Mouse (Mus musculus): ENCODE results near the gene Mmgt2. TPM values are rescaled to one million over a fixed set of nuclear protein-coding genes. Genes with fewer than 3 reads are reported as not detected.
"Not testable (repeated sequence)": the region's sequence is repeated elsewhere in the genome, so short reads cannot be mapped to it uniquely, and the experiment has no call there.

Gene Mmgt2
- total RNA-seq, 2 experiments from 2014 or later = 18.1 to 19.6 TPM

DNA sequence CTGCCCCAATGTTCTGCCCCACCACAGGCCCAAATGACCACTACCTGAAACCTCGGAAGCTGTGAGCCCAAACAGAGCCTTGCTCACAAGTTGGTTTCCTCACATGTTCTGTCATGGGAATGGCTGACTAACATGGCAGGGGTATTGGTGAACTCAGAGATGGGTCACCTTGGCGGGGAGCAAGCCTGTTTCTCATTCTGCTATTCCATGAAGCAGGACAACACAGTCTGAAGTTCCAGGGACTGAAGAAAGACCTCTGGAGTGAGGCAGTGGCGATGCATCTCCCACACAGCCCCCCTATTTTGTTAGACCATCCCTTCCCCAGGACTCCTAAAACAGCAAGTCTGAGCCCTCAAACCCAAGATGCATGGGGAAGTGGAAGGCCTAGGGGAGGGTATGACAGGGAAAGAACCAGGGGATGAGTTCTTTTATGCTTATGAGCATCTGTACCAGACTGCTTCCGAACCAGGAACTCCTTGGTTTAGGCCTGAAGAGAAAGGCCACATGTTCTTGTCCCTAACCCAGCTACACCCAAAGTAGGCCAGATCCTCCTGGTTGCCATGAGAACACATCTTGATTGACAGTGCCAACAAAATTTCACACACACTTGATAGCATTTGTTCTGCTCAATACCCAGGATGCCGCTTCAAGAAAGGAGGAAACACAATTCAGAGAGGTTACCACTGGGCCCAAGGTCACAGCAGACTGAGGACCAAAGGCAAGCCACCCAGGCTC is 3.7 kb upstream of the Mmgt2 start:
- no peak for DNase-seq
- intact Hi-C loops (cut with DNase I) = loop anchor here (5.0 kb wide), 1 partner anchor 32 kb away; no protein-coding TSS in a partner anchor

DNA sequence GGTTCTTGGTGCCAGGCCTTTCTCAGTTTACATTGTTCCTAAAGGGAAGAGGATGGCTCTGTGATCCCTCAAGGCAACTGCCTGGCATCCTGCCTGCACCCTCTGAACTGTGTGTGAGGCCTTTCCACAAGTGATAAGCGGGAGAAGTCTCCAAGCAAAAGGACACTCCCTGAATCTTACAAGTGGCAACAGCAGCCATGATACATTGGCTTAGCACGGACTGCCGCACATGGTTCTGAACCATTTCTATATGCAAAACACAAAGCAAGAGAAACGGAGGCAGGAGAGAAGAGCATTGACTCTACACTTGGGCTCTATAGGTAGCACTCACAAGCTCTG is 3.2 kb upstream of the Mmgt2 start:
- intact Hi-C loops (cut with DNase I) = loop anchor here (5.0 kb wide), 1 partner anchor 33 kb away; no protein-coding TSS in a partner anchor
- no peak for DNase-seq

DNA sequence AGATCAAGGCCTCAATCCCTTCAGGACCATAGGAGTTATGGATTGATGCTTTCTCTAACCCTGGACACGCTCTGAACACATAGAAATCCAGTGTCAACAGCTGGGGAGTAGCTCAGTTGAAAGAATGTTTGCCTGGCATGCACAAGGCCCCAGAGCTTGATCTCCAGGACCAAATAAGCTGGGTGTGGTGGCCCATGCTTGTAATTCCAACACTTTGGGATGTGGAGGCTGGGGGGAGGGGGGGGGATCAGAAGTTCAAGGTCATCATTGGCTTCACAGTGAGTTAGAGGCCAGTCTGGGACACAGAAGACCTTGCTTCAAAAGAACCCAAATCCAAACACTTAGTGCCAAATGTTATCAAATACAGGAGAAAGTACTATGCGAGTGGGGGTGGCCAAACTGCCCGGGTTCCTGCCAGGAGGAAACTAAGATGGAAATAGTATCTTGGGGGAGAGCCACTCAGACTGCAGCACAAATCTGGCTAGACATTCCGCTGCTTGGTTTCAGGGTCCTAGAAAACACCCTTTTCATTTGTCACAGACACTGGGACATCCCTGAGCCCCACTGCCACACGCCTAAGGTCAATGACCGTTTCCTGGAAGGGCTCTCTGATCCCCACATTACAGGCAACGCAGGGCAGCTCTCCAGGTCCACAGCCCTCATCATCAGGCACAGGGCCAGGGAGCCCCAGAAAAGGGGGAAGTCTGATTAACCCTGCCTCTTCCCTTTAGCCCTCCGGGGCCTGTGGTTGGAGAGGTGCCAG is 2.6 kb upstream of the Mmgt2 start:
- intact Hi-C loops (cut with DNase I) = loop anchor here (5.0 kb wide), 1 partner anchor 34 kb away; no protein-coding TSS in a partner anchor
- peak; percentile 71 for DNase-seq

DNA sequence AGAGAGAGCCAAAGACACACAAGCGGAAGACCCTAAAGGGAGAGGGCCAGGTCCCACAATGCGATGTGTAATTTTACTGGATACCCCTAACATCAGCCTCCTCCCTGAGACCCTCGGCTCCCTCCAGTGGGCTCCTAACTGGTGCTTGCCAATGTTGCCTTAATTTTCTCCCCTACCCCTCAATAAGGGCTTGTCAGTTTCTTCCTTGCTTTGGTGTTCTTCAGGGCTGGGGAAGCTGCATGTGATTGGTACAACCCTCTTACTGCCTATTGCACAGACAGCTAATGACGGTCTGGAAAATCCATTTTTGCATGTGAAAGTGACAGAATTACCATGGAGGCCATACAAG is 2.0 kb upstream of the Mmgt2 start:
- intact Hi-C loops (cut with DNase I) = loop anchor here (5.0 kb wide), 1 partner anchor 34 kb away; no protein-coding TSS in a partner anchor
- no peak for DNase-seq

DNA sequence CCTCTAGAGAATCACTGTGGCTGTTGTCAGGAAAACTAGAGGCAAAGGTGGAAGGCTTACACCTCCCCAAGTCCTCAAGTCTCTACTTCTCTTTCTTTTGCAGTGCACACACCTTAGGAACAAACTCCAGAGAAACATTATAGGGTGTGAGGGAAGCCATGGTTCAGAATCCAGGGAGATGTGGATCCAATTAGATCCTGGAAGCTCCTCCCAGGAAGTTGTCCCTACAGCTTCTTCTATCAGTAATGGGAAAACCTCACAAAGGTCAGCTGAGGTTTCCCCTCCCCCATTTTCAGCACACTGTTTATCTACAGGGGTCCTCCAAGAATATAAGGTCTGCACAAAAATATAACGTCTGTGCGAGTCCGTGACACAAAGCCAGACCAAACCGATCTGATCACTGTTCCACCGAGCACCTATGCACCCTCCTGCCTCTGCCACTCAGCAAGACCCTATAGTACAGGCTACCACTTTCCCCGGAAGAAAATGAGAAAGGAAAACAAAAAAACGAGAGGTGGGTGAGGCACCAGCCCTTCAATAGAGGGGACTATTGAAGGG is 1.4 kb upstream of the Mmgt2 start:
- DNase-seq = no peak
- intact Hi-C loops (cut with DNase I) = loop anchor here (5.0 kb wide), 1 partner anchor 35 kb away; no protein-coding TSS in a partner anchor

DNA sequence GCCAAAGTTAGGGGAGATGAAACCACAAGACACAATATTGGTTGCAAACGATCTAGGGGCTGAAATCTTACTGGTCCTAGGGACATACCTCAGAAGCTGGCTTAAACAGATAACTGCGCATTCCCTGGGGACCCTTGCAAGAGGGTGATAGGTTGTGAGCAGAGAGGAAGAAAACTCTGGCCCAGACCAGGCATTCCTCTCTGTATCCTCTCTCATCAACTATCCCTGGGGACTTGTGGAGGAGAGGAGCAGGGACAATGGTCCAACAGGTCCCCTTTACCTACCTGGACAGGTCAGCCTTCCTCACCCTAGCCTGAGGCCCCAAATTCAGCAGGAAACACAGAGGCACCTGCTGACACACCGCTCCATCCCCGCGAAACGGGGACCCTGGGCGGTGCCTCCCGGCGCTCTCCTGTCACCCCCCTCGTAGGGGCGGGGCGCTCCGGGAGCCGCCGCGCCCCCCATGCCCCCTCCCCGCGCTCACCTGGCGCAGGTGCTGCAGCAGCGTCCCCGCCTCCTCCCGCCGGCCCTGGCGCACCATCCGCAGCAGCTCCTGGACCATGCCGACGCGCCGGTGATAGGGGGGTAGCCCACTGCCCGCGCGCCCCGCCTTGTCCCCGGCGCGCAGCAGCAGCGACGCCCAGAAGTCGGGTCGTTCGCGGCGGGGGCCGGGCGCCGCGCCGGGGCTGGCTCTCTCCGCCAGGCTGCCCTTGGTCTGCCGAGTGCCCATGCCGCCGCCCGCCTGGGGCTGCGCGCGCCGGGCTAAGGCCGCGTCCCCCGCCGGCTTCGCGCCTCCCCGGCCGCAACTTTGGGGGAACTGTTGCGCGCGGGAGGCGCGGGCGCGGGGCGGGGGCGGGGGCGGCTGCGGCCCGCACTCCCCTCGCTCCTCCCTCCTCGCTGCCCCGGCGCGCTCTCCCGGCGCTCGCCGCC is 538 bp upstream of the Mmgt2 start, which contains the start of gene Lrrc75a:
TSS of gene Lrrc75a (minus strand) at position 863 of the 930 bp plus-strand sequence.
- intact Hi-C loops (cut with DNase I) = loop anchor here (5.0 kb wide), 1 partner anchor 36 kb away; no protein-coding TSS in a partner anchor
- peak; percentile 58 for DNase-seq

DNA sequence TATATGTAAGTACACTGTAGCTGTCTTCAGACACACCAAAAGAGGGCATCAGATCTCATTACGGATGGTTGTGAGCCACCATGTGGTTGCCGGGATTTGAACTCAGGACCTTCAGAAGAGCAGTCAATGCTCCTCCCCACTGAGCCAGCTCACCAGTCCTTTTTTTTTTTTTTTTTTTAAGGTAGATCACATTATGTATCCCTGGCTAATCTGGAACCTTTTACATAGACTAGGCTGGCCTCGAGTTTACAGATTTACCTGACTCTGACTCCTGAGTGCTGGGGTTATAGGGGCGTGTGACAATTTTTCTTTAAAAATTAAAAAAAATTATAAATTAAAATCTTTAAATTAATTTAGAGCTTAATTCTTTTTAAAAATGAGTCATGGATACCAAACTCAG is 1.3 kb downstream of the Mmgt2 start:
- intact Hi-C loops (cut with DNase I) = loop anchor here (5.0 kb wide), 1 partner anchor 38 kb away; no protein-coding TSS in a partner anchor

DNA sequence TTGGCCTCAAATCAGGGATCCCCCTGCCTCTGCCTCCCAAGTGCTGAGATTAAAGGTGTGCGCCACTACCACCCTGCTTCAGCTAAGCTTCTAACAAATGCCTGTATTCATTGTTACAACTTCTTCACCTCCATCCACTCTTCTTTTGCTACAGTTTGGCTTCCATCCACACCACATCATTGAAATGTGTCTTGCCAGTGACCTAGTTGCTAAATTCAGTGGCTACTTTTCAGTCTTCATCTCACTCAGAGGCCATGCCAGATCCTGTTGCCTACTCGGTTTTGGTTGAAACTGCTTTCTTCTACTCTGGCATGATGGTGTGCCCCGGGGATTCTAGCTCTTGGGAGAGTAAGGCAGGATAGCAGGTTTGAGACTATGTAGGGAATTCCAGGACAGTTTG is 3.1 kb downstream of the Mmgt2 start:
- intact Hi-C loops (cut with DNase I) = no loop called here
- DNase-seq = no peak

More for the DNA sequence above, 1.3 kb downstream of the Mmgt2 start:
- DNase-seq = not testable (repeated sequence)

DNA sequence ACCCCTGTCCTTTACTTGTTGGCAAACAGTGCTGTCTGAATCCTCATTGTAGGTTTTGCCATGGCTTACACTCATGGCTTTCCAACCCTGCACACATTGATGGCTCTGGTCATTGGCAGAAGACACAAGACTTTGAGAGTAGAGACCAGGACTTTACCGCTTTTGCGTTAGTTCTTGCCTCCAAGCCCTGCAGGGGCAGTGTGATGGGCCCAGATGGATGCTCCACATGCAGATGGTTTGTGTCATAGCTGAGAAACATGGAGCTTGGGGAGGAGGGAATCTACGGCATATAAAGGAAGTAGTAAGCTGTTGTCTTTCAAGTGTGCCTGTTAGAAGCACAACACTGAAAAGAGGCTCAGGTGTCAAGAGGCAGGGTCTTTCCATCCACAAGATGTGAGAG is 3.6 kb downstream of the Mmgt2 start:
- DNase-seq = no peak
- intact Hi-C loops (cut with DNase I) = no loop called here

DNA sequence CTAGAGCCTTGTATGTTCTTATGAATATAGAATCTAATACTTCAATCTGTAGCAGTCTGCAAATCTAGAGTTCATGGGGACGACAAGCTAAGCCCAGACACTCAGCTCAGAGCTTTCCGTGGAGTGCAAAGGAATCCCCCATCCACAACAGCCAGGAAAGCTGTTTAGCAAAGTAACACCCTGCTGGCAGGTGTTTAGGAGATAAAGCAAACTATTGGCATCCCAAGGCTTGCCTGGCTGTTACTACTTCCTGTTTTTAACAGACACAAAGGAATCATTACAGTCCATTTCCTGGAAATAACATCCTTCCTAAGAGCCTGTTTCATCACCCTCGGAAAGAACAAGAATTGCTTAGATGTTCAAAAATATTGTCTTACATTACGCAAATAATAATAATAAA is 12.4 kb downstream of the Mmgt2 start:
- DNase-seq = no peak
- intact Hi-C loops (cut with DNase I) = no loop called here

DNA sequence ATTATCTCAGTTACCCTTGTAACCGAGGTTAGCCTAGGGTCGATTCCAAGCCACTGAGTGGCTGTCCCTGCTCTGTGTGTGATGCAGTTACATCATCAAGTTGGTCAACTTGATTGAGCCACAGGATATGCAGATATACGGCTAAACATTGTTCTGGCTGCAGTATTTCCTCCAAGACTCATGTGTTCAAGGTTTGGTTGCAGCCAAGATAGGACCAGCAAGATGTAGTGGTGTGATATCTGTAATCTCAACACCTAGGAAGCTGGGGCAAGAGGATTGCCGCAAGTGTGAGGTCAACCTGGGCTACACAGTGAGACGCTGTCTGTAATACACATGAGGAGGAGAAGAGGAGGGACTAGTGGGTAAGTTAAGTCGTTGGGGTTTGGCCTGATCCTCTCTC is 15.8 kb downstream of the Mmgt2 start:
- DNase-seq = no peak
- intact Hi-C loops (cut with DNase I) = no loop called here

DNA sequence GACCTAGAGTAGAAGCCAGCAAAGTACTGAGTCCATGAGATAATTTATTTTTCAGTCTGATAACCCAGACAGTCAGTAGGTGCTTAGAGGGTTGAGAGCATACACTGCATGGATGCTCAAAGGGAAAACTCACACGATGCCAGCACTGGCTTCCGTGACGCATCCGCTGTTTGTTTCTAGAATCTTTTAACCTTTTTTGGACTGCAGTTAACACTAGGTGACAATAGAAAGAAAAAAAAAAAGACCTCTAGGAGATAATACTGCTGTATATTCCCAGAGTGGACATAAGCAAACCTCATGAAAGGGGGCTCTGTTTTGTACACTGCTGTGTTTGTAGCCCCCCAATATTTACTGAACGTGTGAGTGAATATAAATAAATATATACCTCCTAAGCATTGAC is 20.5 kb downstream of the Mmgt2 start:
- intact Hi-C loops (cut with DNase I) = no loop called here

DNA sequence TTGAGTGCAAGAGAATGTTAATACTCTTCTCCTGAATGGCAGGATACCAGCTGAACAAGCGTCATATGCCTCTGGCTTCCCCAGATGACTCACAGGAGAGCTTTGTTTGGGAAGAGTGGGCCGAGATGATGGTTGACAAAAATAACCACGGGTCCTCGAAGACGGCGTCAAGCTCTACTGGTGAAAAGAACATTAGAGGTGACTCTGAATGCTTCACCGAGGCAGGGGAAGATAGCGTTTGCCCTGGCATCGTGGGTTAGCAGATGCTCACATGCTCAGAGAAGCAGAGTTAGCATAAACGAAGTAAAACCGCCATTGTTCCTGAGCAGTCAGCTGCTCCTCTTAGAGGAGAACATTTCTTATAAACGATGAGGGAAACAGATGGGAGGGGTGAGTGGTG is 21.0 kb downstream of the Mmgt2 start:
- no peak for DNase-seq
- intact Hi-C loops (cut with DNase I) = no loop called here

More for the DNA sequence above, 20.5 kb downstream of the Mmgt2 start:
- DNase-seq = no peak

DNA sequence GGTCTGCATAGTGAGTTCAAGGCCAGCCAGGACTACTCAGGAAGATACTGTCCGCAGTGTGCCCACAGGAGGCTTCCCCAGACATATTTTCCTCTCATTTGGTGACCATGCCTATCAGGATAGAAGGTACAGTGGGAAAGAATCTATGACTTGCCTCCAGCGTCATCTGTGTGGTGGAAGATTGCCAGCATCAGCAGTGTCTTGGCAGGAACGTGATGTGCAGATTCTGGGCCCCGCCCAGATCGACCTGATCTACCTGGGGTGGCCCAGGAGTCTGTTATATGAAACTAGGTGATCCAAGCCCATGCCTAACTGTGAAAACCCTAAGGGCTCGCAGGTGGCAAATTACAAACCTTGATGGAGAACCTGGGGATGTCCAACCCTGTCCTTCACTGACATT is 21.5 kb downstream of the Mmgt2 start:
- intact Hi-C loops (cut with DNase I) = no loop called here
- DNase-seq = peak; percentile 23

DNA sequence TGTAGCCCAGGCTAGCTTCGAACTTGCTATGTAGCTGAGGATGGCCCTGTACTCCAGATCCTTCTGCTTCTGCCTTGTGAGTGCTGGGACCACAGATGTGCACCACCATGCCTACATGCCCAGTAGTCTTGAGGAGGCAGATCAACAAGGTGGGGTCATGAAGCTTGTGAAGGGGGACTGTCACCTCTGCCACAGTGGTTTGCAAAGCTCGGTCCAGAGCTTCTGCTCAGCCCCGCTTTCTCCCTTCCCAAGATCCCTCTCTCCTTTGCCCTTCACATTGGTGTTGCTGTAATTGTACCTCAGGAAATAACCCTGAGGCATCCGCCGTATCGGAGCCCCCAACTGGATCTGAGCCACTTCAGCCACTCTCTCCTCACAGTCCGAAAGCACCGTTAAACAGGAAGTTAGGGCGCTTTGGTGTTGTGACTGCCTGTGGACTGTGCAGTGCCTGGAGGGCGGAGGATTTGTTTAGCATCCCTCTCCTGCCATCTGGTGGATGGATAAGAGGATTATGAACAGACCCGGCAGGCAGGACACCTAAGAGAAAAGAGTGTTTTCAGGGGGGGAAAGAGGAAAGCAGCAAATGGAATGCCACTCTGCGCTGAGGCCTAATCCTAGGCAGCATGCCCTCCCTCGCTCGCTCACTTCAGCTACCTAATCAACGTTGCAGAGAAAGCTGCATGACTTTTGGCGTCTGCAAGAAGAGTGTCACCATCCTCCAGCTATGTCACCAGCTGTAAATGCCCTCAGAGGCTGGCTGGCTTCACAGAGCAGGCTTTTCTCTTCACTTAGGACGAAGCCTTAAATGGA is 27.2 kb downstream of the Mmgt2 start:
- DNase-seq = peak; percentile 70
- intact Hi-C loops (cut with DNase I) = loop anchor here (5.0 kb wide), 1 partner anchor 63 kb away; no protein-coding TSS in a partner anchor

DNA sequence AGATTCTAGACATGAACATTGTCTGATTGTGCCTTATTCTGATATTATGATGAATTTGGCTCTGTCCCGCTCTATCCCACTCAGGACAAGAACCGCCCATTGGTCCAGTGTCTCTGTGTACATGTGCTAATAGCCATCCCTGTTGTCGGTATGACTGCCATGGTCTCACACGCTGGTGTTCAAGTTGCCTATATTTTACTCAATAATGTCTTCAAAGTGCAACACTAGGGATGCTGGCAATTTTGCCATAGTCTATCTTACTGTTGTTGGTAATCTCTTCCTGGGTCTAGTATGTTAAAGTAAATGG is 27.8 kb downstream of the Mmgt2 start:
- intact Hi-C loops (cut with DNase I) = loop anchor here (5.0 kb wide), 1 partner anchor 64 kb away; no protein-coding TSS in a partner anchor
- no peak for DNase-seq

DNA sequence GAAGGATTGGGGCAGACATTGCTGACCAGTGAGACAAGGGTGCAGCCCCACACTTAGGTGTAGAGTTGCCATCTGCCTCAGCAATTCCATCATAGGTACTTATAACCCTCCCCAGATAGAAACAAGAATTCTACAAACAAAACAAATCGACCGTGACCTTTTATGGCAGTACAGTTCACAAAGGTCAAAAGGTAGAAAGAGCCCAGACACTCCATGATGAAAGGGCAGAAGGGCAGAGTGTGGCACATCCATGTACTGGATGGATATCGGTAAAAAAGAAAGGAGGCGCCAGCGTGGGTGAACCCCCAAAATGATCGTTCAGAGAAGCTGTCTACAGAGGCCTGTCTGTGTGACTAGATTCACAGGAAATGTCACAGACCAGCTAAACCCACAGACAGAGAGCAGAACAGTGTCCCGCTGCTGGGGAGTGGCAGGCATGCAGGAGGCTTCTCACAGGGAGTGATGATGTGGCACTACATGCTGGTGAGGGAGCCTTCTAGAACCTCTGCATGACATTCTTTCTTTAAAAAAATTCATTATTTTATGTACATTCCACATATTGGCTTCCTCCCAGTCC is 30.4 kb downstream of the Mmgt2 start:
- DNase-seq = no peak
- intact Hi-C loops (cut with DNase I) = loop anchor here (5.0 kb wide), 1 partner anchor 67 kb away; no protein-coding TSS in a partner anchor

DNA sequence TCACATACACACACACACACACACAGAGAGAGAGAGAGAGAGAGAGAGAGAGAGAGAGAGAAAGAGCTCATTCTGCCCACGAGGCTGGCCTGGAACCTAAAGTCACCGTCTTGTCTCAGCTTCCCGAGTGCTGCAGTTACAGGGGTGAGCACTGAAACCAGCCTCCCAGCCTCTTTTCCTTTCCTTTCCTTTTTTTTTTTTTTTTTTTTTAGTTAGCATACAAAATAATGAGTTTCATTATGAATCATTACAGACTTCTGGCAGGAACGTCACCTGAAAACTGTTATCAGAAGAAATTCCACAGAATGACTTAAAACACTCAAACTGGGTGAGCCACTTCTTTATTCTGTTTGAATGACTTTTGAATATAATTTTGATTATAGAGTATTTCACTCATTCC is 31.5 kb downstream of the Mmgt2 start:
- intact Hi-C loops (cut with DNase I) = loop anchor here (5.0 kb wide), 1 partner anchor 68 kb away; no protein-coding TSS in a partner anchor
- no peak for DNase-seq

DNA sequence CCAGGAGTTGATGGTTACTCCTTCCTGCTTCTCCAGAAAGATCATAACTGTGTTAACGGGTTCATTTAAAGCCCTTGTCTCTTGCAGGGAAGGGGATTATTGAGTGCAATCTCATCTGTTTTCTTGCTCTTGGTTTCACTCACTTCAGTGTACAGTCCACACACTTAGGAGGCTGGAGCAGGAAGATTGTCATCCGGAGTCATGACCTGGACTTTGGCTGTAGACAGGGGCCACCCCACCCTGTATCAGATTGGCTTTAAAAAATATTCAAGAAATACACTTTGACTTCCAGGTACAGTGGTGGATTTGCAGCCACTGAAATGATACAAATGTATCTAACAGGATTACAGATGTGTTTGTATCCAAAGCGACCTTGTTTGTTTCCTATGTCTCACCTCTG is 43.1 kb downstream of the Mmgt2 start:
- intact Hi-C loops (cut with DNase I) = no loop called here

More for the DNA sequence above, 43.1 kb downstream of the Mmgt2 start:
- no peak for DNase-seq

All from left cerebral cortex, postnatal 4 days (tissue).